Mouse (Mus musculus) megakaryocyte, embryonic 14.5 days (primary cell): ENCODE measurements around the gene Lrp1.

Experiments used
- FLI1 ChIP-seq: IDR thresholded peaks from 2 replicates; pipeline ENCODE4 v1.6.1; 2012; ENCODE audit warnings: low read length, inconsistent platforms, mixed read lengths
- GATA1 ChIP-seq: IDR thresholded peaks from 3 replicates; pipeline ENCODE4 v1.6.1; 2012; ENCODE audit warnings: mixed read lengths, low read length, inconsistent platforms, borderline replicate concordance

DNA sequence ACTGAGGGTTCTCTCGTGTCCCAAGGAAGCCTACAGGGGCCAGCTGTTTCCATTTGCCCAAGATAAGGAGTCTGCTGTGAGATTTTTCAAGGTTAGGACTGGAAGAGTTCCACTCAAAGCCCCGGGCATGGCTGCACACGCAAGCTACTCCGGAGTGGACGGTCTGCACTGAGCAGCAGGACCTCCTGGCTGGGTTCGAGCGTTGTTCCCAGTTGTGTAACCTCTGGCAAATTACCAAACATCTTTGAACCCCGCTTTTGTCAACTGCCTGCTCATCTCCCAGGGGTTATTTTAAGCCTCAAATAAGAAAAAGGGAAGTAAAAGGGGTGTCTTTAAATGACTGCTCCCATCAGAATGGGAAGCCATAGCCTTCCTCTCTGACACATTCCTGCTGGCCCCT lies 26.5 kb downstream of the Lrp1 start:
- TF ChIP-seq GATA1 (no peak), FLI1 (no peak)
